Mouse (Mus musculus): Measurements from ENCODE around the gene Thegl.

Gene Thegl

GRCm38 (mm10) chr5:77039391-77039790 is 23.6 kb downstream of the Thegl start:
- intact Hi-C loops (cut with DNase I), result no loop called here

DNA sequence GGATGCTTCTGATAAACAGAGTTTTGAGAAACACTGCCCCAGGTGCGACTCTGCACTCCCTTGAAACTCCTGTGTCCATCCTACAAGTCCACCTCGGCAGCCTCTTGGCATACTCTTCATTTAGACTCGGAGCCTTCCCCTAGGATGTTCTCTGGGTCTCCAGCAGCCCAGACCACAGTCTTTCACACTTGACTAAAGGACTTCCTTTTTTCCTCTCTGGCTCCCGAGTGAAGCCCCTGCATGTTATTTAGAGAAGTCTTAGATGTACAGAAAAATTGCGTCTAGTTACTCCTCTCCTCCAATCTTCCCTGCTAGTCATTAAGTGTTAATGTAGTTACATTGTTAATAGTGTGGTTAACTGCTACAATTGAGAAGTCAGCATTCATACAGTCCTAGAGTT is 28.5 kb downstream of the Thegl start:
- intact Hi-C loops (cut with DNase I), result no loop called here

DNA sequence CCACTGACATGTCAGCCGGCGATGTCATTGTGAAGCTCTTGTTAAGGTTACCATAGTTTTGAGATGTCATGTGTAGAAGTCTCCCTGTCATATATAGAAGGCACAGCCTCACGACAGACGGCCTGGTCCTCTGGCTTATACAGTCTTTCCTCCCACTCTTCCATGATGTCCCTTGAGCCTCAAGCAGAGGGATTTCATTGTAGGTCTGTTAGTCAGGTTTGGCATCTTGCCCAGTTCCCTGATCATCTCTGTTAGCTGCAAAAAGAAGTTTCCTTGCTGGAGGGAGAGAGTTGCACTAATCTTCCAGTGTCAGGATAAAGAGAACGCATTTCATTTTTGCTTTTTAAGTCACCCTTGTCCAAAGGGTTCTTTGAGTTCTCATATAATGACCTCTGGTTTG is 36.8 kb downstream of the Thegl start:
- intact Hi-C loops (cut with DNase I), result no loop called here

GRCm38 (mm10) chr5:77056881-77057440 is 41.1 kb downstream of the Thegl start:
- intact Hi-C loops (cut with DNase I), result no loop called here

DNA sequence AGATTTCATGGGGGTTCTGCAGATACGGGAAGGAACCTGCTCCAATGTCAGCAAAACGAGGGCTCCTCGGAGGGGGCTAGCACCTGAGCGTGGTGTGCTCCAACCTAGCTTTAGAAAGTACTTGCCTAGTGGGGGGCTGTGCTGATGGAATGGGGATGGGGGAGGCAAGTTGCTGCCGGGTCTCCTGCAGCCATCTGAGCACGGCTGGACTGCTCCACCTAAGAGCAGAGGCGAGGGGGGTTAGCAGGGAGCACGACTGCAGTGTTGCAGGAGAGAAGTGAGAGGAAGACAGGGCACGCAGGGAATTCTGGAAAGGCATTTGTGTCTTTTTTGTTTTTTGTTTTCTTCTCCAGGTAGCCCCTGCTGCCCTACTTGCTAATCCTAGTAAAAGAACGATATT is 44.5 kb downstream of the Thegl start:
- intact Hi-C loops (cut with DNase I), result no loop called here

DNA sequence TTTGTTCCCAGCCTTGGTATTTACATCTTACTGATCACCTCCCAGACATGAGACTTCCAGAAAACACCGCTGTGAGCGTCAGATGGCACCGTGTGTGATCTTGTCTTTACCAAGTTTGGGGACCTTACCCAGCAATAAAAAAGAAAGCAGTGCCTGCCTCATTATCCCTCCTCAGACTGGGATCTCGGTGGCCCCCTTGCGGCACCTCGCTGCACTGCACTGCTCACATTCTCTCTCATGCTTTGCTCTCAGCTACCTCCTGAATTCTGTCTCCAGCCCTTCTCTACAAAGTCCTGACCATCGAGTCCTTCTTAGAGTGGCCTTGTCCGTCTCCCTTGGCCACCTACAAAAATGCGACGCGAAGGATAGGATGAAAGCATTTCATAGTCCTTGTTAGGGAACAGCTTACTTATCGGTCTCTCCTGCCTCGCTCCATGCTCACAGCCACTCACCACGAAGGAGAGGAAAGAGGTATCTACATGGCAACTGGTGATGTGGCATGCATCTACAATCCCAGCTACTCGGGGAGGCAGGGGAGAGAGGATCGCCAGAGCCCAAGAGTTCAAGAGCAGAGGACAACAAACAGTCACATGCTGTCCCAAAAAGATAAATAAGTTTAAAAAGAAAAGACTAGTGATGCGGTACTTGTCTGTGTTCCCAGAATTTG is 45.7 kb downstream of the Thegl start:
- intact Hi-C loops (cut with DNase I), result no loop called here

GRCm38 (mm10) chr5:77067321-77067720 is 51.5 kb downstream of the Thegl start:
- intact Hi-C loops (cut with DNase I), result no loop called here

GRCm38 (mm10) chr5:77070987-77071386 is 55.2 kb downstream of the Thegl start:
- intact Hi-C loops (cut with DNase I), result no loop called here

GRCm38 (mm10) chr5:77071626-77072025 is 55.8 kb downstream of the Thegl start:
- intact Hi-C loops (cut with DNase I), result no loop called here

DNA sequence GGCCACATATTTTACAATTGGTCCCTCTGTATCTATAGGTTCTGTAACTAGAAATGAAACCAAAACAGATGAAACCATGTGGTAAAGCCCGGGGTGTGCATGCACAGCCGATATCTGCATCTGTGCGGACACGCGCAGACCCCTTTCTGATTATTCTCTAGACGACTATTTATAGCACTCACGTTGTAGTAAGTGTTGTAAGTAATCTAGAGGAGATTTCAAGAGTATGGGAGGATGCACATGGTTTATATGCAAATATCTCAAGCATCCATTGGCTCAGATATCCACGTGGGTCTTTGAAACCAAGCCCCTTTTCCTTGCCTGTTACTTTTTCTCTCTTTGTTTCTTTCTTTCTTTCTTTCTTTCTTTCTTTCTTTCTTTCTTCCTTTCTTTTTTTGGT is 58.0 kb downstream of the Thegl start:
- intact Hi-C loops (cut with DNase I), result no loop called here

DNA sequence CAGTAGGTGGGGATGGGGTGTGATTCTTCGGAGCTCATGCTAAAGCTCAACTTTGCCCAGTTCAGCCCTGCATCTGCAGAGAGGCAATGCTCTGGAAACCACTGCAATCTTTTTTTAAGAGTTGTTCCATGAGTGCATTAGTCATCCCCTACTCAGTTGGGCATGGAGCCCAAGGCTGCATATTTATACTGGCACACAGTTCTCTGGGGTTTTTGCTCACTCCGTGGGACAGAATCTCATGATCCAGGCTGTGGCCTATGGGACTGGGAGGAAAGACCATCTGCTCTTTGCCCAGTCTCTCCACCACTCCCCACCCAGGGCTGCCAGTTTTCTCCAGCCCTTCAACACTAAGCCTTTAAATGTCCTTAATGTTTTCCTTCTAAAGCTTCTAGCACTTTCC is 59.1 kb downstream of the Thegl start:
- intact Hi-C loops (cut with DNase I), result no loop called here

- intact Hi-C loops (cut with DNase I), result no loop called here
Observed at GRCm38 (mm10) chr5:77075951-77076350, 60.1 kb downstream of the Thegl start.

GRCm38 (mm10) chr5:77080761-77081160 is 64.9 kb downstream of the Thegl start:
- intact Hi-C loops (cut with DNase I), result no loop called here

GRCm38 (mm10) chr5:77082735-77083134 is 66.9 kb downstream of the Thegl start:
- intact Hi-C loops (cut with DNase I), result no loop called here

- intact Hi-C loops (cut with DNase I), result no loop called here
Observed at GRCm38 (mm10) chr5:77084418-77084817, 68.6 kb downstream of the Thegl start.

- intact Hi-C loops (cut with DNase I), result no loop called here
Observed at GRCm38 (mm10) chr5:77085753-77086450, 70.1 kb downstream of the Thegl start.

DNA sequence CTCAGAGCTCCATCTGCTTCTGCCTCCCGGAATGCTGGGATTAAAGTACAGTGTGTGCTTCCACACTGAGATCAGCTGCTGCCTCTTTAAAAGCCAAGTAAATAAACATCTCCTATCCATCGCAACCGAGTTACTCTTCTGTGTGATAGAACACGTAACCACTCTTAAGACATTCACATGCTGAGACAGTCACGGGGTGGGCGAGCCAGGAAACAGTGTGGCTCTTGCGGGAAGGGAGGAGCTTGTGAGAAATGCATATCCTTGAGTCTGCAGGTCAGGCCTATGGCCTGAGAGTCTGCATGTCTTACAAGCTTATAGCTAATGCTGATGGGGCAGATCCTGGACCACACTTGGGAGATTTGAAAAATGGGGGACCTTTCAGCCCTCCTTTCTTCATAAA is 70.7 kb downstream of the Thegl start:
- intact Hi-C loops (cut with DNase I), result no loop called here

DNA sequence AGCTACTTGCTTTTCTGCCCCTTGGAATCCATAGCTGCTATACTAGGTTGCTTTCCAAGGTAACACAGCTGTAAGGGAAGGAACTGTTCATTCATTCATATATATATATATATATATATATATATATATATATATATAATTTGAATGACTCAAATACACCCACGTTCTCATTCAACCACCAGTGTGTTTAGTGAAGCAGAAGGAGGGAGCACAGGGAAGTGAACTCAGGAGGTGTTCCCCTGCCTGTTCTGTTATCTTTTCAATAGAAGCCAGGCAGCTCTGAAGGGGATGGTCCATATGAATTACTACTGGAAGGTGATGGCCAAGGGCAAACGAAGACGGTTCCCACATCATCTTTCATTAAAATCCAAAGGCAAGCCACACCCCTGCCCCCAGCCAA is 71.3 kb downstream of the Thegl start:
- intact Hi-C loops (cut with DNase I), result no loop called here

- intact Hi-C loops (cut with DNase I), result loop anchor here (2.0 kb wide), 2 partner anchors 82 to 128 kb away; no protein-coding TSS in a partner anchor
Observed at GRCm38 (mm10) chr5:77089294-77089693, 73.5 kb downstream of the Thegl start.

DNA sequence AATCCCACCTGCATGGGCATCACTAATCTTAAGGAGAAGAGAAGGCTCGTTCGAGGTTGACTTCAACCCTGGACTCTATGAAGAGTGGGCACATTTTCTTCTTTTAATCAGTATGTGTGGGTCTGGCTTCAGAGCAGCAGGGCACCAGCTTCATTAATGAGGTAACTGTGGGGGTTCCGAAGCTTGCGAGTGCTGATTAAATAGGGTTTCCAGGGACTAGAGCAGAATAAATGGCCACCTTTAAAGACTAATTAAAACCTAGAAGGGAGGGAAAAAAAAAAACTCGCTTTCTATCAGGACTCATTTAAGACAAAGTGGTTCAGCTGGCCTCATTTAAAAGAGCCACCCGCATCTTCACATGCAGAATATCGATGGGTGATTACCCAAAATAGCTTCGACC is 74.1 kb downstream of the Thegl start:
- intact Hi-C loops (cut with DNase I), result loop anchor here (2.0 kb wide), 2 partner anchors 81 to 127 kb away; no protein-coding TSS in a partner anchor

DNA sequence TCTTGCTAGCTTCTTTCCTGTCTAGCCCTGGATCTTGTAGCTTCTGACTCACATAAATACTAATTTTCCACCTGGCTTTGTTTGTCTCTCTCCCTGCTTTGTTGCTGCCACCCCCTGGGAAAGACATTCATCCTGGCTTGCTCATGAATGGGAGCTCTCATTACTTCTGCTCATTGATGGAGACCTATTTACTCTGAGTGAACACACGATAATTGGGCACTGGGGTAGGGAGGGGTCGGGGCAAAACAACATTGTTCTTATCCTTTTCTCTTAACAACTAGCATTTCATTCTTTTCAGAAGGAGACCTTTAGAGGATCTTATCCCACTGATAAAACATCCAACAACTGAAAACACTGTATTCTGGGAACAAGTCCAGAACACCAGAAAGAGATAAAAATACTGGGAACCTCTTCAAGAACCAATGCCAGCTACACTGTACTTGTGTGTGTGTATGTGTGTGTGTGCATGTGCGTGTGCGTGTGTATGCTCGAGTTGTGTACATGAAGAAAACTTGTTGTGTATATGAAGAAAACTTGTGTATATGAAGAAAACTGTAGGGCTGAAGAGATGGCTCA is 74.8 kb downstream of the Thegl start:
- intact Hi-C loops (cut with DNase I), result no loop called here

DNA sequence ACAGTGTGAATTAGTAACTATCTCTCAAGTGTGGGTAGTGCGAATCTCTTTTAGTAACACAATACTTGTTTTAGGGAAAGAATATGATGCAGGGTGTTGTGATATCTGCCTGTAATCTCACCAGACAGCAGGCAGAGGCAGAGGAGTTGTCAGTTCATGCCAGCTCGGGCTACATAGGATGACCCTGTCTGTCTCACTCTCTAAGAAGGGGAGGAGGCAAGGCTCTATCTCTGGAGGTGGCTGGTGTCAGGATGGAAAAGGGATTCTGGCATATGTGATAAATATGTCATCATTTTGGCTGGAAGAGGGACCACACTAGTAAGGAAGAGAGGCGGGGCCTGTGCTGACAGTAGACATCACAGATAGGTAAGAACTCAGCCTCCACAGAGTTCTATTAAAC is 76.1 kb downstream of the Thegl start:
- intact Hi-C loops (cut with DNase I), result no loop called here

Data from adrenal gland (tissue).